Mouse (Mus musculus) left cerebral cortex, postnatal 14 days (tissue): Measurements from ENCODE around the gene Notch2. TPM values are rescaled to one million over a fixed set of nuclear protein-coding genes. Genes with fewer than 3 reads are reported as not detected.
"Not testable (repeated sequence)": the region's sequence is repeated elsewhere in the genome, so short reads cannot be mapped to it uniquely, and the experiment has no call there.

Experiments
- DNase-seq, 2 experiments: peaks; one replicate each; pipeline ENCODE4 v3.0.0; 2021 to 2022; ENCODE audit warnings: low spot score in 2 of 2, mixed read lengths in 1 of 2
- intact Hi-C: fragments of 180-260 bp; cut with DNase I; formaldehyde crosslinking; loops from one replicate; pipeline ENCODE4 v1.15.1; 2025
- total RNA-seq, 2 experiments: library from RNA; stranded (reverse); gene quantifications; 2 replicates each; pipeline ENCODE4 v1.2.3; 2021

The Notch2 gene
- total RNA-seq, 2 experiments from 2014 or later = 14.9 to 15.0 TPM

GRCm38 (mm10) chr3:98045465-98046148, 32.3 kb downstream of the Notch2 start:
- intact Hi-C loops = no loop called here

DNA sequence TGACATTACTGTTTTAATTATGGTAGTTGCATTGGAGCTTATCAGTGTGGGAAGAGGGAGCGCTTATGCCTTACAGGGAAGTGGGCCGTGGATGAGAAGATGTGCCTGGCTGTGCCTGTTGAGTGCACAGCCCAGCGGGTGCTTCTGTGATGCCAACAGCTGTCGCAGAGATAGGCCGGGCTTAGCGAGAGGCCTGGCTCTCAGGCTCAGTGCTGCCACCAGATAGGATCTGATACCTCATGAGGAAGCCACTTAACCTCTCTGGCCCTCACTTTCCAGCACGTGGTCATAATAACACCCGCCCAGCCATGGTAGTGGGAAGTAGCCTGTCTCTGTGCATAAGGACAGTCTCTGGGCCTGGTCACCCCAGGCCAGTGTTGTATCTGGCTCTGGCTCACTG, 33.0 kb downstream of the Notch2 start:
- DNase-seq = no peak
- intact Hi-C loops = no loop called here

More at GRCm38 (mm10) chr3:98045465-98046148, 32.3 kb downstream of the Notch2 start:
- no peak for DNase-seq

- no peak for DNase-seq
- intact Hi-C loops = no loop called here
Observed at GRCm38 (mm10) chr3:98049671-98050070, 36.3 kb downstream of the Notch2 start.

DNA sequence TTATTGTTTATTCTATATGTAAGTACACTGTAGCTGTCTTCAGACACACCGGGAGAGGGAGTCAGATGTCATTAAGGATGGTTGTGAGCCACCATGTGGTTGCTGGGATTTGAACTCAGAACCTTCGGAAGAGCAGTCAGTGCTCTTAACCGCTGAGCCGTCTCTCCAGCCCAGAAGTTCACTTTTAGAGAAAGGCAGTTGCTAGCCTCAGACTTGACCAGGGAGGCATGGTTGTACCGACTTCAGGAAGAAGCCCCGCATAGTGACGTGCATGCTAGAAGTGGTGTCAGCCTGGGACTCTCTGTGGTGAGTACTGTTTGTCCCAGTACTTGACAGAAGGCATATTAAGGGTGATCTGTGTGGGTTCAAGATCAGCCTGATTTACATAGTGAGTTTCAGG, 36.8 kb downstream of the Notch2 start:
- intact Hi-C loops, DNase-seq: not testable (repeated sequence)

DNA sequence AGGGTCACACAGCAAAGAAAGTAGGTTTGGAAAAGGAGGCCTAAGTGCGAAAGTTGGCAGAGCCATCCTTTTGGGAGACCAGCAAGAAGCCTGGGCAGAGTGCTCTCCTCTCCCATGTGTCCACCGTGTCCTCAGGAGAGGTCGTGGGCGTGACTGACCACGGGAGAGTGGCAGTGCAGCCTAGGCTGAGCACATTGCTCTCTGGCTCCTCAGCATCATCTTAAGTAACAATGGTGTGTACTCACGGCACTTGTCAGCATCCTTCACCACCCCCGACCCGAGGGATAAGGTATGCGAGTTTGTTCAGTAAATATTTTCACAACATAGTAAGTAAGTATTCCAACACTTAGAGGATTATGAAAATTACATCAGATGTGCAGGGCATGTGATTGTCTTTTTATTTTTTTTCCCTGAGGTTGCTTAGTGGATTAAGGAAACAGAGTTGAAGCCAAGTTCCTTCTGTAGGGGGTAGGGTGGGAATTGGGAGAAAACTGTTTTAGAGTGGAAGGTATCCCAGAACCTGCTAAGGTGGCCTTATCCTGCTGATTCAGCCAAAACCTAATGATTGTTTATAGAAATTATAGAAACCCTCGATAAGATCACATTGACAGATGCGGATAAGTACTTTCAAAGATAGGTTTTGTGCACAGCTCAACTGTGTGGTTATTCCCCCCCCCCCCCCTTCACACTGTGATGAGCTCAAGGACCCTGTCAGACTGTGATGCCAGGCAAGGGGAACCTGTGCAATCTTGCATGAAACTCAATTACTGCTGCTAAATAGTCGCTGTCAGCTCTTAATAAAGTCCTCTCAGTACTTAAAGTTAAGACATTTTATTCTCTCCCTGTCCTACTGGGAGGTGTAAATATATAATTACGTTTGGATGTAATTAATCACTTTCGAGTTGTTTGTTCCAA, 37.4 kb downstream of the Notch2 start:
- intact Hi-C loops = no loop called here
- no peak for DNase-seq

DNA sequence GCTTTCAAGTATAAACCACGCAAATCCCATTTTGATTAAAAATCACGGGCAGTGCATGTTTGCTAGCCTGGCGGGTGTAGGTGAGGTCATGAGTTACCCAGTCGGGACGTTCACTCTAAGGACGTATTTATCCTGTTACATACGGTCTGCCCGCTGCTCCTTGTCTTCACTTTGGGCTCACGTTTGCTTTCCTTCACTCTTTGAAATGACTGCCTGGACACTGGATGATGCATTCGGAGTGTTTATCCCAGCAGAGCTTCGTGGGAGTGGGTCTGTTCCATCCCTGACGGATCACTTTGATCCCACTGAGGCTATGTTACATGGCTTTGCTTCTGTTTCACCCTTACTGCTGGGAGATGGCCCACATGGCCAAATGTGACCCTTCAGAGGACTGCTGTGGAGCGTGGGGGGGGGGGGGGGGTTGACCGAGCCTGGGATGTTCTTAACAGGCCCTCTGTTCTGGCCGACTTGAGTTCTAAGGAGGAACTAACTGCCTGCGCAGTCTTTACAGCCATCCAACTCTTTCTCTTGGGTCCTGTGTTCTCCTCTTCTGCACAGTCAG, 38.2 kb downstream of the Notch2 start:
- intact Hi-C loops = no loop called here
- no peak for DNase-seq

DNA sequence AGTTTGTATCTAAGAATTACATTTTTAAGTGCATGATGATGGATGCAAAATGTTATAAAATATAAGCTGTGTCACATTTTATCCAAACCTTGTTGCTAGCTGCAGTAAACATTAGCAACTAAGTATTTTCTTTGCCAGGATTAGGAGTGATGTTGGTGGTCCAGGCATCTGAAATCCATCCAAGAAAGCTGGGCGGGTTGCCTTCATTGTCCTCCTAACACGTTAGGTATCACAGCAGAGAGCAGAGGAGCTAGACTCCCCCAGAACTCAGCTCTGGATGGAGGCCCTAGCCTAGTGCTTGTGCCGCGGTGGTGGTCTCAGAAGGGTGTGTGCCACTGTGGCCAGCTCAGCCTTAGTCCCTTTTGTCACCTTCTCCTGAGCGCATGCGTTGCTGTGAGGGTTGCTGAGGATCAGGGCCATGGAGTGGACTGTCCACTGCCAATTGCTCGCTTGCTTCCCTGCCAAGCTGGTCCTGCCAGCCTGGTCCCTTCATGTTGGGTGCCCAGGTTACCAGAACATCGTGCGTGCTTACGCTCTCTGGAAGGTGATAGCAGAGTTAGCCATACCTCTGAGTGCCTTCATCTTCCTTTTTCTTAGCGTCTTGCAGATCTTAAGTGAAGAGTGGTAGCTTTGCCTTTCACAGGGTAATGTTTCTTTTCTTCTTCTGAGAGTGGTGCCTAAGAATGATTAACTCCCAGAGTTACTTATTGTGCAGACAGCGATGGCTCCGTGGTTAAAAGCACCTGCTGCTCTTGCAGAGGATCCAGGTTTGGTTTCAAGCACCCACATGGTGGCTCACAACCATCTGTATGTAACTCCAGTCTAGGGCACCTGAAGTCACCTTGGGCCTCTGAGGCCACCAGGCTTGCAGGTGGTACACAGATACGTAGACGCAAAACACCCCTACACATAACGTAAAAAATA, 39.4 kb downstream of the Notch2 start:
- DNase-seq = no peak
- intact Hi-C loops = no loop called here

- intact Hi-C loops = no loop called here
- DNase-seq = no peak
Observed at GRCm38 (mm10) chr3:98053817-98054216, 40.5 kb downstream of the Notch2 start.

GRCm38 (mm10) chr3:98054334-98055007, 41.1 kb downstream of the Notch2 start:
- no peak for DNase-seq
- intact Hi-C loops = no loop called here

DNA sequence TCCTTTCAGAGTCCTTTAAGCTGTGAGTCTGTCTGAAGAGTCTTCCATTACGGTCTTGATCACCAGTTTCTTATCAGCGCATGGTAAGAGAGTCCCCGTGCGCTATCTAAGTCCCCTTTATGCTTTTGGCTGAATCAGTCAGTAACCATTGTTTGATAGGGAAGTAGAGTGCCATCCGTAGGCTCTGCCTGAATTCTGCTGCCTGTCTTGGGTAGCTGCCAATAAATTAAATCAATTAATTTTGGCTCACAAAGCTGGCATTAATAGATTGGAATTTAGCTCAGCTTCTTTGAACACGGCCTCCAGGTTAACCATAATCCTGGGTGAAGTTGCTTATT, 41.6 kb downstream of the Notch2 start:
- intact Hi-C loops = no loop called here
- no peak for DNase-seq

- intact Hi-C loops = no loop called here
- no peak for DNase-seq
Observed at GRCm38 (mm10) chr3:98055808-98056728, 42.7 kb downstream of the Notch2 start.

- no peak for DNase-seq
- intact Hi-C loops = no loop called here
Observed at GRCm38 (mm10) chr3:98056956-98057365, 43.6 kb downstream of the Notch2 start.

DNA sequence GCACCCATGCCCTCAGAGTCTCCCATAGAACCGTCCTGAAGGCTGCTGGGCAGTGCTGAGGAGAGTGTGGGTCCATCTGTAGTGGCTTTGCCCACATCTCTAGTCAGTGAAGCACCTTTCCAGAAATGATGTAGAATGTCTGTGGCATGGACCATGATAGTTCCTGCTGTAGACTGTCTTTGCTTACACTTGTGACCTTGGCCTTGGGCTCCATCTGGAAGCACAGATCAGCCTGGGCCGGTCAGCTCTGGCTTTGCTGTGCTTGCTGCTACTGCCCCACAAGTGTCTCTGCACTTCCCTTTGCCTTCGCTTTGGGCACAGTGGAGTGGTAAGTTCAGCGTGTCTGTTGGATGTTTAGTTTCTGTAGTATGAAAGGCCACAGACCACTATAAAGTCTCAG, 45.7 kb downstream of the Notch2 start:
- intact Hi-C loops = no loop called here
- DNase-seq = no peak

DNA sequence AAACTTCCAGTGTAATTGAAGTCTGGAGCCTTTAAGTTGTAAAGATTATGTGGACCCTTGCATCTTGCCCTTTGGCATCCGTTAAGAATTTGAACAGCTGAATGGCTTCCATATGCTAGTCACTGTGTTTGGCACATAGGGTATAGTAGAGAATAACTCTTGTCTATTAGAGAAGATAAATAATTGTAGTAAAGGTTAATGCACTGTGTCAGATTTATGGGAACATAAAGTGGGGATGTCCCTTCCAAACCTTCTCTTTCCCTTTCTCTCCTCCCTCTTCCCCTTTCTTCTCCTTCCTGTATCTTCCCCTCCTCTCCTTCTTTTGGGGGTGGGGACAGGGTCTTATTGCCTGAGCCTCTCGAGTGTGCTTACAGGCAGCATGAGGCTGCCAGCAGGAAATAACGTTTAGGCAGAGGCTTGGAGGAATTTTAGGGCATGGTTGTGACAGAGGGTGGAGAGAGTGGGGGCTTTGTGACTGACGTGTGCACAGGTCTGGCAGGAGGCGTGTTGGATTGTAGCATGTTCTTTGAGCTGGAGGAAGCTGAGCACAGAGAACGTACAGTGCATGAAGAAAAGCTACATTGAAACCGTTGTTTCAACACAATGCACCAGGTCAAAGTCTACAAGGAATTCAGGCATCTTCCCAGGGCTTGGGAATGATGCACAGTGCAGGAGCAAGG, 47.8 kb downstream of the Notch2 start:
- no peak for DNase-seq
- intact Hi-C loops = no loop called here

GRCm38 (mm10) chr3:98061661-98062330, 48.5 kb downstream of the Notch2 start:
- no peak for DNase-seq
- intact Hi-C loops = no loop called here

DNA sequence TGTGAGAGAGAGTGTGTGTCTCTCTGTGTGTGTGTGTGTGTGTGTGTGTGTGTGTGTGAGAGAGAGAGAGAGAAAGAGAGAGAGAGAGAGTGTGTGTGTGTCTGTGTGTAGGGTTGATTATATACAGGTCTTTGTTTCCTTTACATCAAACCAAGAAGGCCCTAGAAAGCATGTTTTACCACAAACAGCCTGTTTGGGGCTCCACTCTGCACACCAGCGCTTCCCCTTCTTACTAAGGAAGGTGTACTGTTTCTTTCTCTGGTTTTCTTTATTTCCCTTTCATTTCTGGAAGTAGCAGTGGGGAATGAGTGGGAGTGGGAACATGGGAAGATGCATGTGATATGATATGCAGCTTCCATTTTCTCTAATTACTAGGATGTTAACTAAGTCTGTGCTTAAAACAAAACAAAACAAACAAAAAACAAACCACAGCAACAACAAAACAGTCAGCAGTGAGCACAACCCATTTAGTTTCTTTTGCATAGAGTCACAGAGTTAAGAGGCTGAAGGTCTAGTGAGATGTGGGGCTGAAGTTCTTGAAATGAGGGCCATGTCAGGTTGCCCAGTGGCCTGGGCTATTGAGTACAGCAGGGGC, 49.4 kb downstream of the Notch2 start:
- no peak for DNase-seq
- intact Hi-C loops = no loop called here
